Mouse (Mus musculus) left cerebral cortex, adult 8-10 months (tissue): Measurements from ENCODE around the gene Kdelr1. TPM values are rescaled to one million over a fixed set of nuclear protein-coding genes. Genes with fewer than 3 reads are reported as not detected.

Experiments used
- DNase-seq, 2 experiments: peaks; one replicate each; pipeline ENCODE4 v3.0.0; 2022; ENCODE audit warnings: low spot score in 2 of 2
- total RNA-seq, 4 experiments: library from RNA; stranded (reverse); gene quantifications; 2 replicates each; pipeline ENCODE4 v1.2.4; 2022

The Kdelr1 gene
- 10 to 100 TPM; 67.2 to 79.8 (median 74.9) TPM for total RNA-seq

DNA sequence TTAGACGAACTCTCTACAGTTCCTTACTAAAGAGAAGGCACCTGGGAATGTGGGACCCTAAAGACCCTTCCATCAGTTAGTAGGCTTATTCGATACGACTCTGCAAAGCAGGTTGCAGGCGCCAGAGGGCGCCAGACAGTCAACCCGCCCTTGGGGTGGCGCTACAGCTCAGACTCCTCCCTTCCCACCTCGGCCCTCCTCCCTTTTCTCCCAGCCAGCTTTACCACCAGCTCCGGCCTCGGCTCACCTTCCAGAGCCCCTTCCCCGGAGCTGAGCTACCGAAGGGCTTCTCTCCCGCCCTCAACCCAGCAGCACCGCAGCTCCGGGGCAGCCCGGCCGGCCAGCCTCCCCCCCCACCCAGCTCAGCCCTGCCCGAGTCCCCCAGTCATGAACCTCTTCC lies at the start of gene Kdelr1:
Gene Kdelr1, plus strand, starts transcription at position 149 of the 400 bp plus-strand sequence.
- DNase-seq = peak; percentile 75 to 86

GRCm38 (mm10) chr7:45824598-45824997 lies 48.0 kb upstream of the Kdelr1 start, which contains the start of gene Kcnj14:
TSS of gene Kcnj14 (minus strand) at chr7:45824782.
- DNase-seq = no peak

DNA sequence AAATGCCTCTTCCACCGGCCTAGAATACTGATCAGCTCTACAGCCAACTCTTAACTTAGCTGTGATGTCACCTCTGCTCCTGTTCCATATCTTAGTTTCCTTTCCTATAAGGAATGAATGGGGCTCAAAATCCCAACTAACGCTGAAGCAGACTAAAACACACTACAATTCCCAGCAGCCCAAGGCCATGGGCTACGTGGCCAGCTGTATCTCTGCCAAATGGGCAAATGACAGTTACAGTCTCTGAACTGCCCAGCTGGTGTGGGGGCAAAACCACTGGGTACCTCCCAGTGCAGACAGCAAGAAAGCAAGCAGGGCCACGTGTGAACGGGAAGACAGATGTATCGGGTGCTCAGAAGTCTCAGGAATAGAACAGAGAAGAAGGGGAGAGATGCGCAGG lies 45.9 kb upstream of the Kdelr1 start:
- DNase-seq = no peak

- DNase-seq = peak; percentile 79 to 85
Observed at GRCm38 (mm10) chr7:45830427-45831127, 42.0 kb upstream of the Kdelr1 start, which contains the start of gene Grwd1. TSS of gene Grwd1 (minus strand) at chr7:45830944.

DNA sequence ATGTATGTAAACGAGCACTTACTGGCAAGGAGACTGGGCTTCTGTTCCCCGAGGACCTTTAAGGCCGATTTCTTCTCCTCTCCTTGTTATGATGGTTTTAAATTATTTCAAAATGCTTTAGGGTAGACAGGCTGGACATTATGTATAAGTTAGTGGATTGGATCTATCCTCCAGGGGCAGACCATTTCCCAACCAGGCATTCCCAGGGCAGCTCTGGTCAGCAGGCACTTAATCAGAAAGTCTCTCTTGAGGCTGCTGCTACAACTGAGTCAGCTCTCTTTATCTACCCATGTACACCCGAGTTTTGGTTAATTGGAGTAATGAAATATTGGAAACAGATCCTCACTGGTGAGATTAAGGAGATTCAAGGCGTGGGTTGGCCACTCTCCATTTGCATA lies 41.4 kb upstream of the Kdelr1 start:
- no peak for DNase-seq

DNA sequence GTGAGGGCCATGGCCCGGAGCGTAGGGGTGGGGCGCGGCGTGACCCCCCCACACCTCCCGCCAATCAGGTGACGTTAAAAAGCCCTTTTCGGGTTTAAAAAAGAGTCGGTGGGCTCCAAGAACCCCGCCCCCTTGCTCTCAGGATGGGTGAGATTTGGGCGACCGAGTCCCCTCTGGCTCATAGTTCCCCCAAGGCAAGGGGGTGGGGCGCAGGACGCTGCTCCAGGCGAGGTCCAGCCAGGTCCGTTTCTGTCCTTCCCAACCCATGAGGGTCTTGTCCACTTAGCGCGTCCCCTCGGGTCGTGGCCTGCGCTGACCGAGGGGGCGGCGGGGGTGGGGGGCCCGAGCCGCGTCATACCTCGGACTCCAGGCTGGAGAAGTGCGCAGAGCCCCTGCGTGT lies 40.1 kb upstream of the Kdelr1 start:
- DNase-seq = no peak

DNA sequence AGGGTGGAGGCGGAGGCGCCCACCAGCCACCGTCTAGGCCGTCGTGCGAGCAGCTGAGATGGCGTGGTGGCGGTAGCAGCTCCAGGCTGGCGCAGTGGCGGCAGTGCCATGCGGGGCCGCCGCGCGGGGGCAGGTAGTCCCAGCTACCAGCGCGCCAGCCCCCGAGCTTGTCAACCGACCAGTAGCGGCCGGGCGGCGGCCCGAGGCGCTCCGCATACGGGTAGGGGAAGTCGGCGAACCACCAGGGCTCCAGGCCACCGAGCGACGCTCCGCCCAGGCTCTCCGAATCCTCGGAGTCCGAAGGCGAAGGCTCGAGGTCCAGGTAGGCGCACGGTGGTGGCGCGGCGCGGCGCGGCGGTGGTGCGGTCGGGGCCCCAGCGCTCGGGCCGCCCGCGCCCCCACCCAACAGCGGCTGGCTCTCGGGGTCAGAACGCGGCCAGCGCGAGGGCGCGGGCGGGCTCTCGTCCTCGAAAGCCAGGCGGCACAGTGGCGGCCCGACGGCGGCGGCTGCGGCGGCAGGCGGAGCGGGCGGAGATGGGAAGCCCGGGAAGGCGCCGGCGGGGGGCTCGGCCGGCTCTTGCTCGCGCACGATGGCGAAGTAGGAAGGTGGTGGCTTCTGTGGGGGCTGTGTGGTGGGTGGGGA lies 39.3 kb upstream of the Kdelr1 start:
- DNase-seq = peak in 1 of 2 experiments; percentile 35

- no peak for DNase-seq
Observed at GRCm38 (mm10) chr7:45833924-45834323, 38.6 kb upstream of the Kdelr1 start.

GRCm38 (mm10) chr7:45842950-45843744 lies 29.4 kb upstream of the Kdelr1 start:
- no peak for DNase-seq

GRCm38 (mm10) chr7:45848447-45849027 lies 24.0 kb upstream of the Kdelr1 start:
- no peak for DNase-seq

DNA sequence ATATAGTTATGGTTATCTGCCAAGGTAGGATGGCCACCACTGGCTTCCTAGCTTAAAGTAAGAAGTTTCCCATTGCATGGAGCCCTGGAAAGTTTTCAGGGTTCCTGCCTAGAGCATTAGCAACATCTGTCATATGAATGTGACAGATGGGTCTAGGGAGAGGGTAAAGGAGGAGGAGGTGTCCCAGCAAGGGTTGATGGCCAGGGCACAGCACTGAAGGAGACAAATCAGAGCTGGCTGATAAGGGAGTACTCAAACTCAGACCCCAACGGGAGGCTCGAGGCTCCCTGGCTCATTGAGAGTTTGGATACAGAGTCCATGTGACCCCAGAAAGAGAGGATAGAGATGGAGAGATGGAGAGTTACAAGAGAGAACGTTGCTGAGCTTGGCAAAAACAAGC lies 21.9 kb upstream of the Kdelr1 start:
- DNase-seq = no peak

GRCm38 (mm10) chr7:45853089-45853488 lies 19.5 kb upstream of the Kdelr1 start:
- no peak for DNase-seq

- no peak for DNase-seq
Observed at GRCm38 (mm10) chr7:45856950-45857901, 15.3 kb upstream of the Kdelr1 start.

- no peak for DNase-seq
Observed at GRCm38 (mm10) chr7:45859008-45859407, 13.6 kb upstream of the Kdelr1 start.

GRCm38 (mm10) chr7:45862804-45863203 lies 9.8 kb upstream of the Kdelr1 start:
- no peak for DNase-seq

- no peak for DNase-seq
Observed at GRCm38 (mm10) chr7:45864435-45864834, 8.1 kb upstream of the Kdelr1 start.

DNA sequence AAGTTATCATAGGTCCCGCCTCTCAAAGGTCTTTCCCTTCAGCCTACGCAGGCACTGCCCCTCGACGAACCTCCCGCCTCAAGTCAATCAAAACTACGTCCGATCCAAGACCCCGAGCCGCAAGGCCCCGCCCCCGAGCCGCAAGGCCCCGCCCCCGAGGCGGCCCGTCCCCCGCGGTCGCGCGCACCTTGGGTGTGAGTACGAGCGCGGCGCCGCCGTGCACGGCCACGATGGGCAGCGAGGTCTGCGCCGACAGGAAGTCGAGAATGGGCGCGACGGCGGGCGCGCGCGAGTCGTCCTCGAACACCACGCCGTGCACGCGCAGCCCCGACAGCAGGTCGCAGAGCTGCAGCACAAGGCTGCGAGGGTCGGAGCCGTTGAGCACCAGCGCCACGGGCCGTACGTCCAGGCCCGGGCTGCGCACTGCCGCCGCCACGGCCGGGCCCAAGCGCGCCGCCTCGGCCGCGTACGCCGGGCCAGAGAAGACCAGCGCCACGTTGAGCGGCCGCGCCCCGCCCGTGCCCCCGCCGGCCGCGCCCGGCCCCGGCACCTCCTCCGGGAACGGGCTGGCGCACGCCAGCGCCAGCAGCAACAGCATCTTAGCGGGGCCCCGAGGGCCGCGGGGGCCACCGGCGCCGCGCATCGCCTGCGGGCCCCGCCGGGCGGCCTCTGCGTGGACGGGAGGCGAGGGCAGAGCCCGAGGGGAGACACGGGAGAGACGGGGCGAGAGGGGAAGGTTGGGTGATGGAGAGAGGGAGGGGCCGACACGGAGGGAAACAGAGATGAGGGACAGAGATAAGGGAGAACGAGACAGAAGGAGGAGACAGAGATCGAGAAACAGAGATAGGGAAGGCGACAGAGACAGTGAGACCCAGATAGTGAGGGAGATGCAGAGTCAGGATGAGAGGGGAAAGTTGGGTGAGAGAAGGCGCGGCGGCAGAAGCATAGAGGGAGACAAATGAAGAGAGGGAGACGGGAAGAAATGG lies 6.4 kb upstream of the Kdelr1 start:
- peak; percentile 40 to 80 for DNase-seq

DNA sequence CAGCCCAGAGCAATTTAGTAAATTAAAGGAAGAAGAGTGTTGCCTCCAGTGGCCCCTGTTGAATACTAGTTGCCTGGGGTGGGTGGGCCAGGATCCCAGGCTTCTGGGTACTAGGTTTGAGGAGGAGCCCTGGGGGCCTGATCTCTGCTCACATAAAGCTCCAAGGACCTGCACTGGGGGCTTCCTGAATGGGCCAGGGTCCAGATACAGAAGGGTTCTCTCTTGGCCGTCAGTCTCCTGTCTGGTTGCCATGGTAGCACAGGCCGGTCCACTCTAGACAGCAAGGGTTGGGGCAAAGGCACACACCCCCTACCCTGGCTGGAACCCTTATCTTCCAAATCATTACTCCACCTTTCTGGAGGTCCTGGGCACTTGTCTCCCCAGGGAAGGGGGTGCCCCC lies 4.7 kb upstream of the Kdelr1 start:
- no peak for DNase-seq

DNA sequence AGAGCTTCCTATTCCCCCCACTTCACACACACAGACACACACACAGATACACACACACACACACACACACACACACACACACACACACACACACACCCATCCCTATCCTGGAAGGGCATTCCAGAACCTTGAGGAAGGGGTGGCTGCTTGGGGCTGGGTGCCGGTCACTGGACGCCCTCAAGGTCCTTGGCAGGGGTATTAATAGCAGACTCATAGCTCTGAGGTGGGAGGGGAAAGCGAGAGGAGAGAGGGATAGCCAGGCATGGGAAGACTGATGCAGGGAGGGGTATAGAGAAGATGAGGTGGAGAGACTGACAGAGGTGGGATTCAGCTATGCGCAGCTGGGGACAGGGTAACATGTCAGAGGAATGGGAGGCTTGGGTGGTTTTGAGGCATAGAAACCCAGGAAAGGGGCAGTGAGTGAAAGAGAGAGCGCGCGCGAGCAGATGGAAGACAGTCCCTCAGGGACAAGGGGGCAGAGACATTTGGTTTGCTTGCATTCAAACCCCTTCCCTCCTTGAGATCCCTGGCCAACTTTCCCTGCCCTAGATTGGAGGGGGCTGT lies 3.4 kb upstream of the Kdelr1 start:
- DNase-seq = no peak
